Mouse (Mus musculus) midbrain, embryonic 16.5 days (tissue): Measurements from ENCODE around the gene Lsp1. TPM values are rescaled to one million over a fixed set of nuclear protein-coding genes. Genes with fewer than 3 reads are reported as not detected.

Experiments used
- ATAC-seq: fragments of 200-750 bp; cut with Nextera tagmentation; 2 replicates; pipeline ENCODE4 v1.8.0; 2017; ENCODE audit warnings: moderate TSS enrichment
- H3K27ac ChIP-seq: fragments of 300-500 bp; sonication (generic); 2 replicates; pipeline ENCODE4 v1.5.1; 2014; ENCODE audit warnings: mild to moderate bottlenecking, low read length, mixed read lengths
- H3K27me3 ChIP-seq: fragments of 300-500 bp; sonication (generic); 2 replicates; pipeline ENCODE4 v1.6.1; 2014; ENCODE audit warnings: low read depth, low read length, mixed read lengths; ENCODE audit not compliant: control insufficient read depth, insufficient read depth
- H3K36me3 ChIP-seq: fragments of 300-500 bp; sonication (generic); 2 replicates; pipeline ENCODE4 v1.6.1; 2014; ENCODE audit warnings: mild to moderate bottlenecking, low read length, moderate library complexity, mixed read lengths; ENCODE audit not compliant: control insufficient read depth, insufficient read depth
- H3K4me1 ChIP-seq: fragments of 300-500 bp; sonication (generic); 2 replicates; pipeline ENCODE4 v1.6.1; 2014; ENCODE audit warnings: mild to moderate bottlenecking, low read length, mixed read lengths; ENCODE audit not compliant: control insufficient read depth, insufficient read depth
- H3K4me2 ChIP-seq: fragments of 300-500 bp; sonication (generic); 2 replicates; pipeline ENCODE4 v1.6.1; 2014; ENCODE audit warnings: mild to moderate bottlenecking, low read length, mixed read lengths
- H3K4me3 ChIP-seq: fragments of 300-500 bp; sonication (generic); 2 replicates; pipeline ENCODE4 v1.5.1; 2014; ENCODE audit warnings: low read depth, mild to moderate bottlenecking, low read length, moderate library complexity, mixed read lengths
- H3K9ac ChIP-seq: fragments of 300-500 bp; sonication (generic); 2 replicates; pipeline ENCODE4 v1.6.1; 2014; ENCODE audit warnings: low read depth, low read length, mixed read lengths
- H3K9me3 ChIP-seq: fragments of 300-500 bp; sonication (generic); replicated peaks from 2 replicates; pipeline ENCODE4 v1.6.1; 2014; ENCODE audit warnings: mild to moderate bottlenecking, low read length, mixed read lengths; ENCODE audit not compliant: control insufficient read depth, poor library complexity, severe bottlenecking
- WGBS: fragments of 180-500 bp; shearing (Covaris S2); extraction: QIAGEN DNeasy Blood & Tissue Kit; methylation state at CpG from one replicate; pipeline ENCODE4 v1.1.7; 2014; 5-methylcytosine and 5-hydroxymethylcytosine counted together
- polyA plus RNA-seq: library from polyadenylated mRNA; unstranded; fragments of >200 nt; fragmentation: Nextera tagmentation; extraction: Ambion mirVana; gene quantifications from 2 replicates; pipeline ENCODE4 v1.2.1, GENCODE M21; 2015

Gene Lsp1
- polyA plus RNA-seq, 1 experiment from 2014 or later: 4.8 TPM

DNA sequence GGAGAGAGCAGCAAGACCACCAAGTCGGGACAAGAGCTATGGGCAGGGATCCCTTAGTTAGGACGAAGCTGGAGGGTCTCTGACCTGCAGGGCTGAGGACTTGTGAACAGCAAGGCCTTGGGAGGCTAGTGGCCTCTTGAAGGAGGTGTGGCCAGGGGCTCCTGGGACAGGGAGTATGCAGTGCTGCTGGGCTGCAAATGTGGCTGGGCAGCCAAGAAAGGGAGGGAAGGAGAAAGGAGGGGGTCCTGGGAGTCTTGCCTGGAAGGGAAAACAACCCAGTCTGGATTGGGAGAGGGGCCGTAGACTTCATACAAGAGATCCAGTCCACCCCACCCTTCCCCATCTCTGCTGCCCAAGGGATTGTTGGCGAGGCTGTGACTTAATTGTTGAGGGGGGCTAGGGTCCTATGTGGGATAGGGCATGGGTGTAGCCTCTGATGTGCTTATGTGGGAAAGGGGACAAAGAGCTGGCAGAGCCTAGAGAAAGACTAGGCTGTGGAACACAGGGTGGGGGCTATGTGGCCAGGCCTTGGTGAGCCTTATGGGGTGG lies 71.4 kb downstream of the Lsp1 start:
- WGBS: 84% methylated on average over 4 of the region's 4 CpGs

DNA sequence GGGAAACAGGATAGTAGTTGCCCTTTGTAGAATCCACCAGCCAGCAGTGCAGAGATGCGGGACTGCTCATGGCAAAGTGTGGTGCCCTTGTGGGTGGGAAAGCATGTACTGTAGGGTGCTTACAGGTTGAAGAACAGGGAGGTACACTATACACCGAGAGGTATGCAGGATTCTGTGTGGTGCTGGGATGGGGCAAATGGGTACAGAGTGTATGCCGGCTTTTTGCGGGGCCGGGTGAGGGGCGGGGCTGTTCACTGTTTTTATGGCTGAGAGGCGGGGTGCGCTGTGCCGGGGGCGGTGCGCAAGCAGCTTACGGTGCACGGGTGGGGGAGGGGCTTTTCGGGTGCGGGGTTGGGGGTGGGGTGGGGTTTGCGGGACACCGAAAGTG lies 72.1 kb downstream of the Lsp1 start, which contains the start of gene Mrpl23:
Gene Mrpl23, plus strand, starts transcription at position 16 of the 388 bp plus-strand sequence.
- H3K36me3 ChIP-seq: 0 out of 2 replicates have a peak, but pooled peaks cover 2% of the 10 kb centered on the region
- H3K4me2 ChIP-seq: peak within 1 kb of the TSS; percentile 65
- no peaks in the 10 kb centered on the region for H3K9me3 ChIP-seq
- H3K9ac ChIP-seq: peak within 1 kb of the TSS; percentile 78
- peak within 1 kb of the TSS; percentile 85 for H3K4me3 ChIP-seq
- peak within 1 kb of the TSS; percentile 82 for H3K27ac ChIP-seq
- peak; percentile 75 for ATAC-seq
- H3K27me3 ChIP-seq: no peaks in the 10 kb centered on the region
- 6% methylated on average over 17 of the region's 17 CpGs for WGBS
- peaks cover 9% of the 10 kb centered on the region for H3K4me1 ChIP-seq

More for the DNA sequence above, 71.4 kb downstream of the Lsp1 start:
- H3K4me3 ChIP-seq: no peak overlapping the region
- 0 out of 2 replicates have a peak, but pooled peaks cover 2% of the 10 kb centered on the region for H3K36me3 ChIP-seq
- H3K4me2 ChIP-seq: no peak overlapping the region; the same call in 1 of the 2 replicates
- ATAC-seq: peak; percentile 14; the same call in 1 of the 2 replicates
- H3K27me3 ChIP-seq: no peaks in the 10 kb centered on the region
- H3K9ac ChIP-seq: no peak overlapping the region
- H3K4me1 ChIP-seq: peaks cover 9% of the 10 kb centered on the region
- H3K9me3 ChIP-seq: no peaks in the 10 kb centered on the region
- no peak overlapping the region for H3K27ac ChIP-seq

DNA sequence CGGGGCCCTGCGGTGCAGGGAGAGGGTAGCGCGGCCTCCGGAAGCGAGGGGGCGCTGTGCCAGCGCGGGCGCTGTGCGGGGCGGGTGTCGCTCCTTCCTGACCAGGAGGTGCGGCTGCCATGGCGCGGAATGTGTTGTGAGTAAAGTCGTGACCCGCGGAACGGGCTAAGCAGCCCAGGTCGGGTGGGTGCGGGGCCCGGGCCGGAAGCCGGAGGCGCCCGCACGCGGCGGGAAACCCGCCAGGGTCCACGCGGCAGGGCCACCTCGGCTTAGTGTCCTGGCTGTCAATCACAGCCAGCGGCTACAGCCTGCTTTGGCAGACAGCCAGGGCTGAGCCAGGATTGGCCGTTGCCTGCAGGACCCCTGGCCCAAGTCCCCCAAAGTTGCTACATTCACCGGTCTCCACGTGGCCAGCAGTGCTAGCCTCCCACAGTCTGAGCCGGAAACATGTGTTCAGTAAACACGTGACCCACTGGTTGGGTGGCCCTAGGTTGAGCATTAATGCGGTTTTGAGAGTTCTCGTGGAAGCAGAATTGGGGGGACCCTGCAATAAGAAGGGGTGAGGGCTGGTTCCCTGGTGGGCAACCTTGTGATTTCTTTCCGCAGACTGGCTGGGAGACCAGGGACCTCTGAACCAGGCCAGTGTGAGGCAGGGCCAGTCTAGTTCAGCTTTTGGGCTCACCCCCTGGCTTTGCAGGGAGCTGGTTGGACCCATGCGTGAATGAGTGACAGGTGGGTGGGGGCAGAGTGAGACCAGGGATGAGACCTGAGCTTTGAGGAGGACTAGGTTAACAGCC lies 72.6 kb downstream of the Lsp1 start:
- Histone ChIP-seq H3K27ac (peak overlapping the region; percentile 82), H3K27me3 (no peaks in the 10 kb centered on the region), H3K9ac (peak overlapping the region; percentile 78), H3K4me1 (peaks cover 12% of the 10 kb centered on the region), H3K36me3 (0 out of 2 replicates have a peak, but pooled peaks cover 2% of the 10 kb centered on the region), H3K9me3 (no peaks in the 10 kb centered on the region), H3K4me2 (peak overlapping the region; percentile 65), H3K4me3 (peak overlapping the region; percentile 85)
- WGBS: under 1% methylated on average over 39 of the region's 44 CpGs
- peak; percentile 89 for ATAC-seq

DNA sequence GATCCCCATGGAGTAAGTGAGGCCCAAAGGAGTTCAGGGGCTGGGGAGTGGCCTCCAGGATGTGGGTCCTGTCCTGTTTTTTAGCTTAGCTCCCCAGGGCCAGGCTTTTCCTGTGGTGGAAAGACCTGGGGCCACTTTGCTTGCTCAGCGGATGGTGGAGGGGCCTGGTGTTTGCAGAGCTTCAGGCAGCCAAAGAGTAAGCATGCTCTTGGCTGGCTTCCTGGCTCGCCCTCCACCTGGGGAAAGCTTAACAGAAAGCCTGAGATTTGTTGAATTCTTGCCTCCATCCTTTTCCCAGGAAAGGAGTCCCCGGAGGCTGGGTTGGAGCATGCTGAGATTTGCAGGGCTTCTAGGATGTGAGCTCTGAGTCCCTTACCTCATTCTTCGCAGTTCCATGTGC lies 74.5 kb downstream of the Lsp1 start:
- H3K4me1 ChIP-seq: peaks cover 16% of the 10 kb centered on the region
- H3K4me3 ChIP-seq: no peak overlapping the region
- no peaks in the 10 kb centered on the region for H3K27me3 ChIP-seq
- WGBS: 88% methylated on average over 4 of the region's 4 CpGs
- no peak overlapping the region for H3K9ac ChIP-seq
- no peak for ATAC-seq
- H3K4me2 ChIP-seq: no peak overlapping the region
- no peaks in the 10 kb centered on the region for H3K9me3 ChIP-seq
- 0 out of 2 replicates have a peak, but pooled peaks cover 2% of the 10 kb centered on the region for H3K36me3 ChIP-seq
- H3K27ac ChIP-seq: no peak overlapping the region

DNA sequence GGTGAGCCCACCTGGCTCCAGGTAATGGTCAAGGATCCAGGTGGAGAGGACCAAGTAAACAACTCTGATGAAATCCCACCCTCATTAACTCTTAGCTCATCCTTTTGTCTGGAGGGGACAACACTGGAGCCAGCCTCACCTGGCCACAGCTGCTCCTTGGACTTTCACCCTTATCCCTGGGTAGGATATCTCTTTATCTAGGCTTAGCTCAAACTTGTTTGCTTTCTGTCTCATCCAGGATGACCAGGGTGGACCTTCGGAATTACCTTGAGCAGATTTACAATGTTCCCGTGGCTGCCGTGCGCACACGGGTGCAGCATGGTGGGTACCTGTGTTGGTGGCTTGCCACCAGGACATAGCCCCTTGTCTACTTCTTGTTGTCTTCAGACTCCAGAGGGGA lies 75.2 kb downstream of the Lsp1 start:
- H3K4me1 ChIP-seq: peaks cover 16% of the 10 kb centered on the region
- no peaks in the 10 kb centered on the region for H3K27me3 ChIP-seq
- no peak overlapping the region for H3K4me2 ChIP-seq
- no peaks in the 10 kb centered on the region for H3K9me3 ChIP-seq
- H3K9ac ChIP-seq: no peak overlapping the region
- 0 out of 2 replicates have a peak, but pooled peaks cover 2% of the 10 kb centered on the region for H3K36me3 ChIP-seq
- 98% methylated on average over 5 of the region's 5 CpGs for WGBS
- H3K4me3 ChIP-seq: no peak overlapping the region
- ATAC-seq: no peak
- no peak overlapping the region for H3K27ac ChIP-seq

DNA sequence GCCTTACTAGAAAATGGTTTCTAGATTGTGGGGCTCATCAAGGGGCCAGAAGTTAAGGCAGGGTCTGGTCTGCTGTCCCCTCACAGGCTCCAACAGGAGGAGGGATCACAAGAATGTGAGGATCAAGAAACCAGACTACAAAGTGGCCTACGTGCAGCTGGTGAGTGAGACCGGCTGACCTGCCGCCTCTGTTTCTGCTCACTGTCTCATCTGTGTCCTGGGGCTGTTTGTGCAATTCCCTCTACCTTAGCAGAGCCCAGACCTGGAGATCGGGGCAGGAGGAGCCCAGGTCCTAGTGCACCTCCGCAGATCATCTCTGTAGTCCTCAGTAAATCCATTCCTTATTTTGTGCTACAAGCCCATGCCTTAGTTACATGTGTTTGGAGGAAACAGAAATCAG lies 76.6 kb downstream of the Lsp1 start:
- no peaks in the 10 kb centered on the region for H3K27me3 ChIP-seq
- H3K36me3 ChIP-seq: 0 out of 2 replicates have a peak, but pooled peaks cover 2% of the 10 kb centered on the region
- WGBS: 77% methylated on average over 5 of the region's 5 CpGs
- H3K4me3 ChIP-seq: no peak overlapping the region
- no peak overlapping the region for H3K27ac ChIP-seq
- no peak overlapping the region for H3K9ac ChIP-seq
- peaks cover 16% of the 10 kb centered on the region for H3K4me1 ChIP-seq
- no peak for ATAC-seq
- no peak overlapping the region for H3K4me2 ChIP-seq
- H3K9me3 ChIP-seq: no peaks in the 10 kb centered on the region

DNA sequence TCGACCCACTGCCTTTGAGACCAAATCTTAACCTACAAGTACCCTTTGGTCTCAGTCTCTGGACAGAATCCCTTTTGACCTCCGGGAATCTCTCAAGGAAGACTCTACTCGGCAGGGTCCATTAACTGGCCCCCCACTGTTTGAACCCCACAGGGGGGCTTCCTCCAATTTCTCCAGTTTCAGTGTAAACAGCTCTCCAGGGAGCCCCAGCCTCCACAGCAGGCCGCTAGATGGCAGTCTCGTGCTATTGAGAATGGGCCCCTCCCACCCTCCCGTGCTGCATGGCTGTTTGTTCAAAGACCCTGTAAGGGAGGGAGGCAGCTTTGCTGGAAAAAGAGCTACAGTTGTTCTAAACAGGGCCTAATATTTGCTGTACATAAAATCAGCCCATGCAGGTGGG lies 77.3 kb downstream of the Lsp1 start:
- 0 out of 2 replicates have a peak, but pooled peaks cover 2% of the 10 kb centered on the region for H3K36me3 ChIP-seq
- H3K9me3 ChIP-seq: no peaks in the 10 kb centered on the region
- peaks cover 19% of the 10 kb centered on the region for H3K4me1 ChIP-seq
- H3K4me3 ChIP-seq: no peak overlapping the region
- H3K4me2 ChIP-seq: no peak overlapping the region
- 6% methylated on average over 6 of the region's 6 CpGs for WGBS
- H3K27me3 ChIP-seq: no peaks in the 10 kb centered on the region
- peak; percentile 37; the same call in 1 of the 2 replicates for ATAC-seq
- peak overlapping the region; percentile 29; the same call in 1 of the 2 replicates for H3K27ac ChIP-seq
- H3K9ac ChIP-seq: 0 out of 2 replicates have a peak overlapping the region, but pooled peaks have one; percentile 27

DNA sequence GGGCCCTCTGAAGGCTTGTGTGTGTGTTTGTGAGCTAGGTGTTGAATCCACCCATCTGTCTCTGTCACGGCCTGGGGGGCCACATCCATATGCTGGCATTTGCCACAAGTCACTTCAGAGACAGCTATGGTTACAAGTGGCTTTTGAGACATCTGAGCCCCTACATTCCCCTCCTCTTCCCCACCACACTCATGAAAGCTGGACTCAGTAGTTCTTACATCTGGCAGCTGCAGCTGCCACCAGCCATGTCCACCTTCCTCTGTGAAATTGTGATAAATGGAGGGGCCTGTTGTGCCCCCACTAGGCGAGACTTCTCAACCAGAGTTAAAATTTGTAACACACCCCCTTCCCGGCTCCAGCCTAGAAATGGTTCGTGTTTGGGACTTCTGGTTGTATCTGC lies 77.7 kb downstream of the Lsp1 start:
- 35% methylated on average over 4 of the region's 4 CpGs for WGBS
- ATAC-seq: no peak
- H3K27ac ChIP-seq: peak overlapping the region; percentile 29; the same call in 1 of the 2 replicates

DNA sequence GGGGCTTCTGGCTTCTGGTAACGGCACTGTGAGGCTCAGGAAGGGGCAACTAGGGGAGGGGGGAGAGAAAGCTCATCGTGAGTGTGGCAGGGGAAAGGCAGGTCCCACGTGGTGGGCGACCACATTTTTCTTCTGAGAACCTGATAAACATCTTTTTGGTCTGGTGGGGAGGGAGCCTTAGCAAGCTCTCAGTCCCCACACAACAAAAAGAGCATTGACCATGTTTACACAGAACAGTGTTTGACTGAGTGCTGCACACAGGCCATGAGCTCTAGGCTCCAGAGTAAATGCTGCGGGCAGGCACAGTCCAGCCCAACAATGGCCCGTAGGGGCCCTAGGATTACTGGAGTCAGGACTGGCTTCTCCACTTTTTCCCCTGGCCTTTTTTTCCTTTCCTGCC lies 78.2 kb downstream of the Lsp1 start:
- 21% methylated on average over 6 of the region's 6 CpGs for whole genome bisulfite sequencing
- no peak overlapping the region for H3K4me3 ChIP-seq
- peaks cover 16% of the 10 kb centered on the region for H3K4me1 ChIP-seq
- 0 out of 2 replicates have a peak, but pooled peaks cover 2% of the 10 kb centered on the region for H3K36me3 ChIP-seq
- ATAC-seq: no peak
- H3K9ac ChIP-seq: no peak overlapping the region
- H3K9me3 ChIP-seq: no peaks in the 10 kb centered on the region
- no peak overlapping the region for H3K4me2 ChIP-seq
- no peak overlapping the region for H3K27ac ChIP-seq
- no peaks in the 10 kb centered on the region for H3K27me3 ChIP-seq

More for the DNA sequence above, 77.7 kb downstream of the Lsp1 start:
- no peak overlapping the region for H3K4me2 ChIP-seq
- H3K4me3 ChIP-seq: no peak overlapping the region
- 0 out of 2 replicates have a peak, but pooled peaks cover 2% of the 10 kb centered on the region for H3K36me3 ChIP-seq
- no peaks in the 10 kb centered on the region for H3K9me3 ChIP-seq
- H3K27me3 ChIP-seq: no peaks in the 10 kb centered on the region
- H3K9ac ChIP-seq: 0 out of 2 replicates have a peak overlapping the region, but pooled peaks have one; percentile 27
- H3K4me1 ChIP-seq: peaks cover 19% of the 10 kb centered on the region
